Mouse (Mus musculus) bone marrow, adult 2 months (tissue): ENCODE measurements around the gene Ezr.

ENCODE experiments used
- CTCF ChIP-seq: fragments of 200-500 bp; IDR thresholded peaks from 2 replicates; pipeline ENCODE4 v1.5.1; 2011; ENCODE audit warnings: low read length, control low read depth; ENCODE audit not compliant: control insufficient read depth, insufficient read depth
- POLR2A ChIP-seq: fragments of 200-500 bp; IDR thresholded peaks from 2 replicates; pipeline ENCODE4 v1.6.1; 2011; ENCODE audit warnings: low read depth, mild to moderate bottlenecking, control low read depth, low read length, borderline replicate concordance; ENCODE audit not compliant: control insufficient read depth

DNA sequence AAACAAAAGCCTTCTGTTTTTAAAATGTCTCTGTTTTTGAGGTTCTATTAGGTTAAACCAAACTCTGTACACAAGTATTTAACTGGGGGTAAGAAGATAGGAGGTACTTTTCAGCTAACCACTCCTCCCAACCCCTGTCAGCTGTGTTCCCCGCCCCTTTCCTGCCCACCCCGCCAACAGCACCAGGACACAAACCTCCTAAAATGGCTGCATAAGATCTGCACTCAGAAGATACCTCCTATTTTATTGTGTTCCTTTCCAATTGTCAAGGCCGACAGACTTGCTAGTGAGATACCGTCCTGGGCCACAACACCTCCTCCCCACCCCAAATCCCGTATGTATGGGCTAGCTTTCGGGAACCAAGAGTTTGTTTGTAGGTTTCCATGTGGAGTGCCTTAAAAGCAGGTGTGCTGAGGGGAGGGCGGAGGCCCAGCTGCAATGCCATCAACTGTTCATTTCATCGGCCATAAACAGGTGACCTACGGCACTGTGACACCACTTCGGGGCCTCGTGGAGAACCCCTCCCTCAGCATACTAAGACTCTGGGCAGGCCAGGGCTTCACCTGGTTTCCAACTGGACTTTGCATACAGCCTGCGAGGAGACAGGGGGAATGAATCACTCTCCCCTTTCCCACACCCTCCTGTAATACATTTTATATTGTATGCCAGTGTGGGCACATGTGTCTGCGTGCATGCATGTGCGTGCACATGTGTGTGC is 9.2 kb downstream of the Ezr start:
- TF ChIP-seq CTCF: no peak
- no peak for TF ChIP-seq POLR2A
